Mouse (Mus musculus) hindbrain, embryonic 11.5 days (tissue): ENCODE data around the gene Spg21. TPM values are rescaled to one million over a fixed set of nuclear protein-coding genes. Genes with fewer than 3 reads are reported as not detected.

Experiments used
- ATAC-seq: fragments of 200-750 bp; cut with Nextera tagmentation; 2 replicates; pipeline ENCODE4 v1.8.0; 2017; ENCODE audit warnings: mild to moderate bottlenecking, moderate TSS enrichment, moderate library complexity; ENCODE audit not compliant: low FRiP score
- DNase-seq: peaks from one replicate; pipeline ENCODE4 v3.0.0-alpha.2; 2015; ENCODE audit warnings: low spot score
- H3K27ac ChIP-seq: fragments of 300-500 bp; sonication (generic); 2 replicates; pipeline ENCODE4 v1.5.1; 2014; ENCODE audit warnings: mild to moderate bottlenecking, low read depth, low read length
- H3K27me3 ChIP-seq: fragments of 300-500 bp; sonication (generic); 2 replicates; pipeline ENCODE4 v1.6.1; 2014; ENCODE audit warnings: mild to moderate bottlenecking, low read length, moderate library complexity, mixed read lengths; ENCODE audit not compliant: control insufficient read depth, insufficient read depth
- H3K36me3 ChIP-seq: fragments of 300-500 bp; sonication (generic); 2 replicates; pipeline ENCODE4 v1.6.1; 2014; ENCODE audit warnings: mild to moderate bottlenecking, low read length, moderate library complexity, mixed read lengths; ENCODE audit not compliant: control insufficient read depth, insufficient read depth
- H3K4me1 ChIP-seq: fragments of 300-500 bp; sonication (generic); replicated peaks from 2 replicates; pipeline ENCODE4 v1.6.1; 2014; ENCODE audit warnings: low read length, mixed read lengths; ENCODE audit not compliant: control insufficient read depth, insufficient read depth
- H3K4me2 ChIP-seq: fragments of 300-500 bp; sonication (generic); replicated peaks from 2 replicates; pipeline ENCODE4 v1.6.1; 2014; ENCODE audit warnings: mild to moderate bottlenecking, low read depth, low read length
- H3K4me3 ChIP-seq: fragments of 300-500 bp; sonication (generic); 2 replicates; pipeline ENCODE4 v1.5.1; 2014; ENCODE audit warnings: low read depth, low read length
- H3K9ac ChIP-seq: fragments of 300-500 bp; sonication (generic); 2 replicates; pipeline ENCODE4 v1.6.1; 2014; ENCODE audit warnings: low read depth, low read length
- H3K9me3 ChIP-seq: fragments of 300-500 bp; sonication (generic); 2 replicates; pipeline ENCODE4 v1.6.1; 2016; ENCODE audit warnings: low read length; ENCODE audit not compliant: control insufficient read depth
- WGBS: fragments of 180-500 bp; shearing (Covaris S2); extraction: QIAGEN DNeasy Blood & Tissue Kit; methylation state at CpG from one replicate; pipeline ENCODE4 v1.1.7; 2014; 5-methylcytosine and 5-hydroxymethylcytosine counted together
- polyA plus RNA-seq: library from polyadenylated mRNA; unstranded; fragments of >200 nt; fragmentation: Nextera tagmentation; extraction: Ambion mirVana; gene quantifications from 2 replicates; pipeline ENCODE4 v1.2.1, GENCODE M21; 2014

Spg21 gene
- polyA plus RNA-seq, 1 experiment from 2014 or later, result 131 TPM

DNA sequence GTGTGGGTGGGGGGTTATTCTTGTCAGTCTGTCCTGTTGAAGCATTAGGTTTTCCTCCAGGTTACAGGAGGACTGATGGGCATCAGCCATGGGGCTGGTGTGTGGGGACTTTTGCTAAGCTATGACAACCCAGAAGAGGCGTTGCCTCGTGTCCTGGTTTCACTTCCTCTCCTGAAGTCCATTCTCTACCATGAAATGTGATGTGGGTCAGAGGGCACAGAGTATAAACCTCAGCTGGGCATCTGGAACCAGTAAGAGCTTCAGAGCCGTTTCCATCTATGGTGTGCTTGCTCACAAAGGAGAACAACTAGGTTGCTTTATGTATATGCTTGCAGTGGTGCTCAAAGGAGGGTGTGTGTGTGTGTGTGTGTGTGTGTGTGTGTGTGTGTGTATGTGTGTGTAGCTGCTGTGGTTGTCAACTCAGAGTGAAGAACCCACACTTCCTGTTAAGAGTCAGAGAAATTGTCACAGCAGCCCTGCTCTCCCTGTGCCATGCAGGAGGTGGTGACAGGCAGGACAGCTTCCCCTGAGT is 74.5 kb downstream of the Spg21 start:
- ATAC-seq (no peak), DNase-seq (no peak)
- Histone ChIP-seq H3K9me3 (no peaks in the 10 kb centered on the region), H3K4me1 (no peaks in the 10 kb centered on the region), H3K36me3 (no peaks in the 10 kb centered on the region), H3K4me3 (no peak overlapping the region), H3K9ac (no peak overlapping the region), H3K27me3 (no peaks in the 10 kb centered on the region), H3K4me2 (no peak overlapping the region), H3K27ac (no peak overlapping the region)
- WGBS, result 72% methylated on average over 3 of the region's 3 CpGs

DNA sequence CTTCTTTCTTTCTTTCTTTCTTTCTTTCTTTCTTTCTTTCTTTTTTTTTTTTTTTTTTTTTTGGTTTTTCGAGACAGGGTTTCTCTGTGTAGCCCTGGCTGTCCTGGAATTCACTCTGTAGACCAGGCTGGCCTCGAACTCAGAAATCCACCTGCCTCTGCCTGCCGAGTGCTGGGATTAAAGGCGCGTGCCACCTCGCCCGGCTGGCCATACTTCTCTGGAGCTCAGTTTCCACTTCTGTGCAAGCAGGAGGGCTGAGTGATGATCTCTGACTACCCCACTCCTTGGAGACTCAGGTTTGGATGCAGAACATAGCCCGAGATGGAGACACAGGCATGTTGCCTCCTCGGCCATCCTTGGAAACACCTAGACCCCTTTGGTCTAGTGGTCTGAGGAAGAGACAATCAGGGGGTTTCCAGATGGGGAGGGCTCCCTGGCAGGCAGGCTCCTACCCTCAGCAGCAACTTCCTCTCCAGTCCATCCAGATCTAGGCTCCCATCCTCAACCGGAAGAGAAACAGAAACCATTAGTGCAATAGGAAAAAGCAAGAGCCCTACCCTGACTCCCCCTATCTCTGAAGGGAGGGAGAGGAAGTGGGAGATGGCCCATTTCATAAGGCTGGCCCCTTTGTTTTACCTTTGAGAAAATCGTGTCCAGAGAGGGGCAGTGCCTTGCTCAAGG is 75.2 kb downstream of the Spg21 start:
- Histone ChIP-seq H3K9ac (no peak overlapping the region), H3K4me3 (no peak overlapping the region), H3K4me1 (no peaks in the 10 kb centered on the region), H3K4me2 (no peak overlapping the region), H3K36me3 (no peaks in the 10 kb centered on the region), H3K27ac (no peak overlapping the region), H3K9me3 (no peaks in the 10 kb centered on the region), H3K27me3 (no peaks in the 10 kb centered on the region)
- ATAC-seq (no peak), DNase-seq (no peak)
- 87% methylated on average over 10 of the region's 11 CpGs for WGBS

DNA sequence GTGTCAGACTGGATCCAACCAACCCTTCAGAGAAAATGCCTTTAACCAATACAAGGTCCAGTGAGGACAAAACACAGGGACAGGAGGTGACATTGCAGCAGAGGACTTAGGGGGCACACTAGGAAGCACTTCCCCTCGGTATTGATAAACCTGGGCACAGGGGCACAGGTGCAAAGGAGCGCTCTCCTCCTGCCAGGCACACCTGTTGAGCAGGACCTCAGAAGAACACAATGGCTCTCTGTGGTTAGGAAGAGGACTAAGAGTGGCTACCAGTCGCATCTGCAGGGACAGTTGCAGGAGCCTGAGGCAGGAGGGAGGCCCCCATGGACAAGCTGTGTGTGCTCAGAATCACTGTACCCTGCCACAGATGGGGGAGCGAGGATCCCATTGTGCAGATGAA is 75.7 kb downstream of the Spg21 start:
- 79% methylated on average over 4 of the region's 4 CpGs for WGBS
- Histone ChIP-seq H3K36me3 (no peaks in the 10 kb centered on the region), H3K27me3 (no peaks in the 10 kb centered on the region), H3K4me3 (no peak overlapping the region), H3K9ac (no peak overlapping the region), H3K27ac (no peak overlapping the region), H3K4me1 (no peaks in the 10 kb centered on the region), H3K4me2 (no peak overlapping the region), H3K9me3 (no peaks in the 10 kb centered on the region)
- no peak for ATAC-seq
- DNase-seq, result no peak

Other genes starting within 250 kb of the Spg21 start
- gene Cilp, start 195.8 kb upstream of the Spg21 start, polyA plus RNA-seq, result 0.25 and 0.31 TPM in 2 replicates
- 47.5 and 51.9 TPM in 2 replicates for gene Clpx, start 166.7 kb upstream of the Spg21 start, polyA plus RNA-seq
- gene Pdcd7, start 114.8 kb upstream of the Spg21 start, polyA plus RNA-seq, result 13.0 and 13.5 TPM in 2 replicates
- 0.17 and 1.6 TPM in 2 replicates for gene Ubap1l, start 99.9 kb upstream of the Spg21 start, polyA plus RNA-seq
- 0.54 TPM in 1 of 2 replicates, not detected in the other for gene Kbtbd13, start 69.3 kb upstream of the Spg21 start, polyA plus RNA-seq
- gene Rasl12, start 62.4 kb upstream of the Spg21 start, polyA plus RNA-seq, result 6.0 and 6.9 TPM in 2 replicates
- not detected in 2 replicates for gene Slc51b, start 38.0 kb upstream of the Spg21 start, polyA plus RNA-seq
- 19.7 and 20.8 TPM in 2 replicates for gene Mtfmt, start 25.2 kb upstream of the Spg21 start, polyA plus RNA-seq
- gene Ankdd1a, start 59.2 kb downstream of the Spg21 start, polyA plus RNA-seq, result 0.20 and 0.71 TPM in 2 replicates
- 10.2 and 10.7 TPM in 2 replicates for gene Plekho2, start 119.1 kb downstream of the Spg21 start, polyA plus RNA-seq
- 9.9 and 12.5 TPM in 2 replicates for gene Pif1, start 126.2 kb downstream of the Spg21 start, polyA plus RNA-seq
- gene Rbpms2, start 168.7 kb downstream of the Spg21 start, polyA plus RNA-seq, result 19.5 and 23.7 TPM in 2 replicates
- 204 and 224 TPM in 2 replicates for gene Oaz2, start 207.1 kb downstream of the Spg21 start, polyA plus RNA-seq